Mouse (Mus musculus) forebrain, embryonic 10.5 days (tissue): ENCODE measurements around the gene Camsap3. TPM values are rescaled to one million over a fixed set of nuclear protein-coding genes. Genes with fewer than 3 reads are reported as not detected.

Experiments used
- DNase-seq: peaks from one replicate; pipeline ENCODE4 v3.0.0-alpha.2; 2017; ENCODE audit warnings: low spot score; ENCODE audit errors: extremely low spot score
- H3K27ac ChIP-seq: fragments of 300-500 bp; sonication (generic); 2 replicates; pipeline ENCODE4 v1.5.1; 2016; ENCODE audit warnings: mild to moderate bottlenecking
- H3K27me3 ChIP-seq: fragments of 300-500 bp; sonication (generic); 2 replicates; pipeline ENCODE4 v1.6.1; 2016; ENCODE audit warnings: mild to moderate bottlenecking; ENCODE audit not compliant: poor library complexity, severe bottlenecking
- H3K36me3 ChIP-seq: fragments of 300-500 bp; sonication (generic); replicated peaks from 2 replicates; pipeline ENCODE4 v1.6.1; 2016; ENCODE audit warnings: mild to moderate bottlenecking, moderate library complexity
- H3K4me1 ChIP-seq: fragments of 300-500 bp; sonication (generic); 2 replicates; pipeline ENCODE4 v1.6.1; 2016
- H3K4me3 ChIP-seq: fragments of 300-500 bp; sonication (generic); 2 replicates; pipeline ENCODE4 v1.5.1; 2016; ENCODE audit warnings: mild to moderate bottlenecking, moderate library complexity
- H3K9me3 ChIP-seq: fragments of 300-500 bp; sonication (generic); 2 replicates; pipeline ENCODE4 v1.6.1; 2016; ENCODE audit warnings: mild to moderate bottlenecking, moderate library complexity
- whole genome bisulfite sequencing: fragments of 180-500 bp; shearing (Covaris S2); methylation state at CpG from one replicate; pipeline ENCODE4 v1.1.7; 2016; 5-methylcytosine and 5-hydroxymethylcytosine counted together
- polyA plus RNA-seq: library from polyadenylated mRNA; unstranded; fragments of >200 nt; fragmentation: Nextera tagmentation; extraction: Ambion mirVana; gene quantifications from 2 replicates; pipeline ENCODE4 v1.2.1, GENCODE M21; 2016

The Camsap3 gene
- polyA plus RNA-seq, 1 experiment from 2014 or later: 12.7 TPM

DNA sequence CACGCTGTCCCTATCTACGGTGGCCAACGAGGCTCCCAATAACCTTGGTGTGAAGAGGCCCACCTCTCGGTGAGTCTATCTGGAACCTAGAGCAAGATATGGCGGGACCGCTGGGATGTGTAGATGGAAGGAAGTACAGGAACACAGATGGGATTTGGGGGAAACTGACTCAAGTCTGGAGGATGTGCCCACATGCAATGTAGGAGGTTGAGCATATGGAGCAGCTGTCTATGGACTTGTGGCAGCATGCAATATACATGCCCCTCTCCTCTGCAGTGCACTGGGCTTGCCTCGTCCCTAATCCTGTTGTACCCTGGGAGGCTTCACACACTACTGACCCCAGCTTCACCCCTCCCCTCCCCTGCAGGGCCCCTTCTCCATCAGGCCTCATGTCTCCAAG lies 20.7 kb downstream of the Camsap3 start:
- H3K27me3 ChIP-seq: no peaks in the 10 kb centered on the region
- H3K9me3 ChIP-seq: 0 out of 2 replicates have a peak, but pooled peaks cover 3% of the 10 kb centered on the region
- H3K36me3 ChIP-seq: peaks cover 99% of the 10 kb centered on the region
- WGBS: 90% methylated on average over 7 of the region's 7 CpGs
- no peaks in the 10 kb centered on the region for H3K4me1 ChIP-seq
- DNase-seq: no peak
- H3K27ac ChIP-seq: no peak overlapping the region
- no peak overlapping the region for H3K4me3 ChIP-seq

- H3K36me3 ChIP-seq: peaks cover 99% of the 10 kb centered on the region
Observed at GRCm38 (mm10) chr8:3609046-3609815, 22.1 kb downstream of the Camsap3 start.

GRCm38 (mm10) chr8:3609816-3610150 lies 22.7 kb downstream of the Camsap3 start:
- H3K4me1 ChIP-seq: no peaks in the 10 kb centered on the region
- H3K27me3 ChIP-seq: no peaks in the 10 kb centered on the region
- no peak for DNase-seq
- H3K36me3 ChIP-seq: peaks cover 99% of the 10 kb centered on the region
- 0 out of 2 replicates have a peak, but pooled peaks cover 3% of the 10 kb centered on the region for H3K9me3 ChIP-seq
- no peak overlapping the region for H3K27ac ChIP-seq
- H3K4me3 ChIP-seq: no peak overlapping the region
- 84% methylated on average over 6 of the region's 6 CpGs for WGBS

More at GRCm38 (mm10) chr8:3609046-3609815, 22.1 kb downstream of the Camsap3 start:
- WGBS: 89% methylated on average over 12 of the region's 12 CpGs
- Histone ChIP-seq H3K4me3 (no peak overlapping the region), H3K27ac (no peak overlapping the region), H3K27me3 (no peaks in the 10 kb centered on the region), H3K4me1 (no peaks in the 10 kb centered on the region), H3K9me3 (0 out of 2 replicates have a peak, but pooled peaks cover 3% of the 10 kb centered on the region)
- no peak for DNase-seq

DNA sequence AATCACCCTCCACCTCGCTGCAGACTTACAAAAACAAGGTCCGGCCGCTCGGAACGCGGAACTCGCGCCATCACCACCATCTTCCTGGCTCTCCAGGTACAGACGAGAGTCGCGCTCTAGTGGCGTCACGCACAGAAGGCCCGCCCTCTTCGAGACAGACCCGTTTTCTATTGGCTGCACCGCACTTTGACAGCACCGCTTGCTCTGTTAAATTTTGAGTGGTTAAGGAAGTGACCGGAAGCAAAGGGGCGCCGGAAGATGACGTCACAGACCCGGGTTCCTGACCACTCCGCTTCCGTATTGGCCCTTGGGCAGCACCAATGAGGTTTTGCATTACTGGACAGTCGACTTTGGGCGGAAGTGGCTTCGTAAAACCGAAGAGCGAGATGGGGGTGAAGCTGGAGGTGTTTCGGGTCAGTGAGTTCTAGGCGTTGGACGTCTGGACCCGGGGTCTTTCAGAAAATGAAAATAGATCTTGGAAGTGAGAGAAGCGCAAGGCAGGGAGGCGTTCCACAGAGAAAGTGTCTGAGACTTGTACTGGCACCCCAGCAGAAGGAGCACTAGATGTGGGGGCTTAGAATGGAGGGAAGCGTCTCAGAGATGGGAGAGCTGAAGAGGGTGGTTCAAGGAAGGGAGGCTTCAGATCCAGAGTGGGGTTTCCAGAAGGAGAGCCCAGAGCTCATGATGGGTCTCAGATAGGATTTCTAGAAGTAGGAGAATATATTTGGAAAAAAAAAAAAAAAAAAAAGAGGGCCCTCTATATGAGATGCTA lies 34.3 kb downstream of the Camsap3 start, which contains the start of the genes Xab2 and Pet100:
Gene Xab2 (minus strand): TSS at position 118 of the 772 bp plus-strand sequence.
Gene Pet100 (plus strand): TSS at position 350 of the 772 bp plus-strand sequence.
- H3K4me1 ChIP-seq: peaks cover 20% of the 10 kb centered on the region
- H3K9me3 ChIP-seq: no peaks in the 10 kb centered on the region
- DNase-seq: peak; percentile 100
- H3K27me3 ChIP-seq: no peaks in the 10 kb centered on the region
- peak within 1 kb of the TSS; percentile 82 for H3K27ac ChIP-seq
- WGBS: under 1% methylated on average over 37 of the region's 37 CpGs
- H3K36me3 ChIP-seq: peaks cover 26% of the 10 kb centered on the region
- H3K4me3 ChIP-seq: peak within 1 kb of the TSS; percentile 86

DNA sequence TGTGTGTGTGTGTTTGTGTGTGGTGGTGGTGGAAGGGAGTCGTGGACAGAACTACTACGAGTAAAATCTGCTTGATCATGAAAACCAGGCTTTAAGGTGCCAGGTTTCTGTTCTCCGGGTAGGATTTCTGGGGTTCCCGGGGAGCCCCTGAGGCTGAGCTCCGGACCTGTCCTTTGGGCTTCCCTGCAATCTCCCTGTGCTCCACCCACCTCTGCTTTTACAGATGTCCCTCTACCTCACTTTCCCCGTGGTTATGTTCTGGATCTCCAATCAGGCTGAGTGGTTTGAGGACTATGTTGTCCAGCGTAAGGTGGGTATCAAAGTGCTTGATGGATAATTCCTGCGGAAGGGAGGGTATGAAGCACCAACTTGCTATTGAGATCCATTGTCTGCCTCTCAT lies 35.0 kb downstream of the Camsap3 start:
- 78% methylated on average over 8 of the region's 8 CpGs for WGBS
- peaks cover 20% of the 10 kb centered on the region for H3K36me3 ChIP-seq

DNA sequence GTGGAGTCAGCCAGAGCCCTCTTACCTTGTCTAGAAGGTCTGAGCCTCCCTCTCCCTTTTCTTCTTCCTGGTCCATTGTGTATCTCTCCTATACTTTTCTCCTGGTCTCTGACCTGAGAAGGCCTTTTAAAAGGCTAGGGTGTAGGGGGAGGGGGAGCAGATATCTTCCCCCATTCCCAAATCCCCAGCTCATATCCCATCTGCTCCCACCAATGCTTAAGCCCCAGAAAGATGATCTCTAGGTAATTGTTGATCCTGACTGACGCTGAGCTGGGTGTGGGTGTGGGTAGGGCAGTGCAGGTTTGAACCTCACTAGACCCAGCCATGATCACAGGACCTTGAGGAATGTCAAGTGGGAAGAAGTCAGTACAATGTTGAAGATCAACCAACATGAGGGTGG lies 38.4 kb downstream of the Camsap3 start, which contains the start of gene Pcp2:
Gene Pcp2 (minus strand): TSS at position 101 of the 400 bp plus-strand sequence.
- Histone ChIP-seq H3K36me3 (no peaks in the 10 kb centered on the region), H3K9me3 (no peaks in the 10 kb centered on the region), H3K4me3 (no peak within 1 kb of the TSS; the same call in 1 of the 2 replicates), H3K27me3 (peaks cover 14% of the 10 kb centered on the region), H3K27ac (no peak within 1 kb of the TSS), H3K4me1 (peaks cover 11% of the 10 kb centered on the region)
- DNase-seq: no peak
- WGBS: 51% methylated on average over 1 of the region's 1 CpGs

More for the DNA sequence above, 35.0 kb downstream of the Camsap3 start:
- no peaks in the 10 kb centered on the region for H3K27me3 ChIP-seq
- DNase-seq: no peak
- H3K27ac ChIP-seq: peak overlapping the region; percentile 82; the same call in 1 of the 2 replicates
- H3K4me3 ChIP-seq: peak overlapping the region; percentile 86
- no peaks in the 10 kb centered on the region for H3K9me3 ChIP-seq
- peaks cover 20% of the 10 kb centered on the region for H3K4me1 ChIP-seq

DNA sequence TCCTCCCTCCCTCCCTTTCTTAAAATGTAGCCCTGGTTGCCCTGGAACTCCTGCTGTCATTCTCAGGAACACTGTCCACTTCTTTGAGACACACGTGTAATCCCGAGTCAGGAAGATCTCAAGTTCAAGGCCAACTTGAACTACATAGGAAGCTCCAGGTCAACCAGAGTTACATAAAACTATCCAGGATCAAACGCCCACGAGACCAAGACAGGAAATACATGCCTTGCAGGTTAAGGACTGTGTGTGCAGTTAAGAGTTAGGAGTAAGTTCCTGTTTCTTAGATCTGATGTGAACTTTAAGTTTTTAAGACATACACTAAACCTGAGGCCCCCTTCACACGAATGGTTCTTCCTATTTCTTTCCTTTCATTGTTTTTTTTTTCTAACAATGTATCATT lies 39.9 kb downstream of the Camsap3 start:
- H3K4me3 ChIP-seq: no peak overlapping the region
- no peak overlapping the region for H3K27ac ChIP-seq
- peaks cover 15% of the 10 kb centered on the region for H3K27me3 ChIP-seq
- 66% methylated on average over 5 of the region's 5 CpGs for WGBS
- H3K4me1 ChIP-seq: peaks cover 20% of the 10 kb centered on the region
- H3K36me3 ChIP-seq: no peaks in the 10 kb centered on the region
- DNase-seq: no peak
- H3K9me3 ChIP-seq: no peaks in the 10 kb centered on the region

- peaks cover 16% of the 10 kb centered on the region for H3K4me1 ChIP-seq
- peaks cover 15% of the 10 kb centered on the region for H3K27me3 ChIP-seq
- H3K27ac ChIP-seq: no peak overlapping the region
- 33% methylated on average over 5 of the region's 5 CpGs for WGBS
- DNase-seq: no peak
- no peaks in the 10 kb centered on the region for H3K36me3 ChIP-seq
- no peak overlapping the region for H3K4me3 ChIP-seq
- no peaks in the 10 kb centered on the region for H3K9me3 ChIP-seq
Observed at GRCm38 (mm10) chr8:3628014-3628413, 40.9 kb downstream of the Camsap3 start.

DNA sequence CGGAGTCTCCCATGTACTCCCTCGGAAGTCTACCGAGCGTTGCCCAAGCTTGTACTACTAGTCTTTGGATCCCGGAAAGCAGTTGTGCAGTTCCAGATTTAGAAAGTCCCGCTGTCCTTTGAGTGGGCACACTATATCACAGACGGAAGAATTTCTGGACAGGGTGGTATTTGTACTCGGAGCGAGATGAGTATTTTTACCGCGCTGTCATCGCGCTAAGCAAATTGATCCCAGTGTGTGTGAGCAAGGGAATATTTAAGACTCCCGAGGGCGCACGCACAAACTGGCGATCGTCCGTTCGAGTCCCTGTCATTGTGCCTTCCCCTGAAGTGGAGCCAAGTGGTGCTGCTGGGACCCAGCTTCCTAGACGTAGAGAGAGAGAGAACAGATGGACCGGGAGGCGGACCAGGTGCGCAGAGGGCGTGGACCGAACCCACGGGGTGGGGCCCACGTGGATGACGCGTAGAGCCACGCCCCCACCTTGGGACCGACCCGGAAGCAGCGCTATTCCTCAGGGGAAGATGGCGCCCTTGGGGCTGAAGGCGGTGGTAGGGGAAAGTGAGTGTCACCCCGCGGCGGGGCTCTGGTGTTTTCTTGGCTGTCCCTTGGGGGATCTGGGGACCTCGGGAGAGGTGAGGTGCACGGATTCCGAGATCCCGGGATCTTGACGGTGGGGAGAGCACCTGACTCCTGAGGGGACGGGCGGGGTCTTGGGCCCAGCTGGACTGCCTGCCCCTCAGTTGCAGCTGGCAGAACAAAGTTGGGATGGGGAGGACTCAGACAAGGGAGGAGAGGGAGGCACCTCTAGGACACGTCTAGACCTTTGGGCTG lies 43.8 kb downstream of the Camsap3 start, which contains the start of gene Stxbp2:
Gene Stxbp2 (plus strand): TSS at position 309 of the 831 bp plus-strand sequence.
- Histone ChIP-seq H3K27ac (peak within 1 kb of the TSS; percentile 74), H3K27me3 (peaks cover 15% of the 10 kb centered on the region)
- WGBS: 7% methylated on average over 47 of the region's 47 CpGs

GRCm38 (mm10) chr8:3631478-3631875 lies 44.4 kb downstream of the Camsap3 start:
- Histone ChIP-seq H3K36me3 (peaks cover 20% of the 10 kb centered on the region), H3K27me3 (peaks cover 15% of the 10 kb centered on the region), H3K4me3 (peak overlapping the region; percentile 66), H3K4me1 (peaks cover 16% of the 10 kb centered on the region), H3K9me3 (no peaks in the 10 kb centered on the region), H3K27ac (peak overlapping the region; percentile 74)
- WGBS: 15% methylated on average over 8 of the region's 8 CpGs
- no peak for DNase-seq

More for the DNA sequence above, 43.8 kb downstream of the Camsap3 start, which contains the start of gene Stxbp2:
- peak within 1 kb of the TSS; percentile 66 for H3K4me3 ChIP-seq
- peak; percentile 60 for DNase-seq
- peaks cover 14% of the 10 kb centered on the region for H3K36me3 ChIP-seq
- peaks cover 16% of the 10 kb centered on the region for H3K4me1 ChIP-seq
- H3K9me3 ChIP-seq: no peaks in the 10 kb centered on the region

GRCm38 (mm10) chr8:3645804-3646203 lies 58.7 kb downstream of the Camsap3 start:
- no peaks in the 10 kb centered on the region for H3K9me3 ChIP-seq
- H3K4me1 ChIP-seq: no peaks in the 10 kb centered on the region; the same call in 1 of the 2 replicates
- H3K4me3 ChIP-seq: no peak overlapping the region
- 27% methylated on average over 5 of the region's 5 CpGs for WGBS
- no peak overlapping the region for H3K27ac ChIP-seq
- H3K27me3 ChIP-seq: no peaks in the 10 kb centered on the region
- H3K36me3 ChIP-seq: peaks cover 9% of the 10 kb centered on the region
- DNase-seq: no peak
